Mouse (Mus musculus): ENCODE measurements around the gene Clpb.

GRCm38 (mm10) chr7:101636056-101636455 lies 27.4 kb upstream of the Clpb start:
- TF ChIP-seq CTCF (IDR thresholded peaks at IDR 0.05; ENCODE audit: control insufficient read depth, insufficient read depth, low read length) (no peak), POLR2A (IDR thresholded peaks at IDR 0.05; ENCODE audit: borderline replicate concordance, control insufficient read depth, low read depth, low read length) (no peak)

Measured in bone marrow, adult 2 months (tissue).